Mouse (Mus musculus) forebrain, postnatal 0 days (tissue): ENCODE measurements around the gene Mars2. TPM values are rescaled to one million over a fixed set of nuclear protein-coding genes. Genes with fewer than 3 reads are reported as not detected.

Source experiments
- ATAC-seq: fragments of 200-750 bp; cut with Nextera tagmentation; 2 replicates; pipeline ENCODE4 v1.8.0; 2017; ENCODE audit warnings: mild to moderate bottlenecking, moderate library complexity
- DNase-seq: peaks from one replicate; pipeline ENCODE4 v3.0.0-alpha.2; 2015
- H3K27ac ChIP-seq: fragments of 300-500 bp; sonication (generic); 2 replicates; pipeline ENCODE4 v1.5.1; 2014; ENCODE audit warnings: low read depth, mild to moderate bottlenecking, antibody characterized with exemption, low read length, moderate library complexity, mixed read lengths
- H3K27me3 ChIP-seq: fragments of 300-500 bp; sonication (generic); 2 replicates; pipeline ENCODE4 v1.6.1; 2014; ENCODE audit warnings: mild to moderate bottlenecking, low read length, mixed read lengths; ENCODE audit not compliant: insufficient read depth
- H3K36me3 ChIP-seq: fragments of 300-500 bp; sonication (generic); 2 replicates; pipeline ENCODE4 v1.6.1; 2014; ENCODE audit warnings: mild to moderate bottlenecking, moderate library complexity; ENCODE audit not compliant: insufficient read depth
- H3K4me1 ChIP-seq: fragments of 300-500 bp; sonication (generic); 2 replicates; pipeline ENCODE4 v1.6.1; 2014; ENCODE audit warnings: antibody characterized with exemption; ENCODE audit not compliant: insufficient read depth
- H3K4me2 ChIP-seq: fragments of 300-500 bp; sonication (generic); 2 replicates; pipeline ENCODE4 v1.6.1; 2014; ENCODE audit warnings: low read depth, mild to moderate bottlenecking, moderate library complexity
- H3K4me3 ChIP-seq: fragments of 300-500 bp; sonication (generic); 2 replicates; pipeline ENCODE4 v1.5.1; 2014; ENCODE audit warnings: low read depth, low read length, mixed read lengths
- H3K9ac ChIP-seq: fragments of 300-500 bp; sonication (generic); 2 replicates; pipeline ENCODE4 v1.6.1; 2014; ENCODE audit warnings: mild to moderate bottlenecking
- H3K9me3 ChIP-seq: fragments of 300-500 bp; sonication (generic); 2 replicates; pipeline ENCODE4 v1.6.1; 2016; ENCODE audit warnings: low read length
- CTCF ChIP-seq: sonication (generic); IDR thresholded peaks from 2 replicates; pipeline ENCODE4 v1.5.1; 2016; ENCODE audit warnings: antibody characterized with exemption, control low read depth, low read depth
- WGBS: fragments of 180-500 bp; shearing (Covaris S2); extraction: QIAGEN DNeasy Blood & Tissue Kit; methylation state at CpG from one replicate; pipeline ENCODE4 v1.1.7; 2014; 5-methylcytosine and 5-hydroxymethylcytosine counted together
- polyA plus RNA-seq: library from polyadenylated mRNA; unstranded; fragments of >200 nt; fragmentation: Nextera tagmentation; extraction: Ambion mirVana; gene quantifications from 2 replicates; pipeline ENCODE4 v1.2.1, GENCODE M21; 2015
- total RNA-seq: library from RNA; depleted of rRNA; stranded (reverse); fragments of >200 nt; gene quantifications from 2 replicates; pipeline ENCODE4 v1.2.3, GENCODE M21; 2014

The Mars2 gene
- total and polyA plus RNA-seq, 2 experiments from 2014 or later: 2.5 to 13.1 TPM

DNA sequence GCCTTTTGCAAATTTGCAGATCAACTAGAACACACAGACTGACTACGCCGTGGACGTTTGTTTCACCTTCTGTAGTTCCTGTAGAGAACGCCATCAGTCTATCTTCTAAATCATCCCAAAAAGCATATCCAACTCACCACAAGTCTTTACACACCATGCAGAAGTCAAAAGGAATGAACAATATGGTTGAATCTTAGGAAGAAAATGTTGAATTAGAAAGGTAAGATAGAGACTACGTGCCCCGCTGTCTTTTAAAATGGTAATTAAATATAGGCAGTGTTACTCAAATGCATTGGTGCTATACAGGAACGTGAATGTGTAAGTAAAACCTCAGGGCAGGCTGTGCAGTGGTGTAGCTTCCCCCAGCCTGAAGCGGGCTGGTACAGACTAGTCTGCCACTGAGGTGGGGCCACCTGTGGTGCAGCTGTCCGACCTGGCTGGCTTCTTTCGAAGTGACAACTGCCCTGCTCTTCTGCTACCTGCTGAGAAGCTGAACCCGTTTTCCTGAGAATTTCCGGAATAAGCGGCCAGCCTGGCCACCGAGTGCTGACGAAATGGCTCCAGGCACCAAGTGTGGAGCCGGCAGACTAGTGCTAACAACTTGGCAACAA is 2.0 kb upstream of the Mars2 start:
- Histone ChIP-seq H3K27me3 (no peaks in the 10 kb centered on the region), H3K9ac (no peak overlapping the region), H3K27ac (no peak overlapping the region), H3K4me1 (peaks cover 10% of the 10 kb centered on the region), H3K4me3 (no peak overlapping the region), H3K4me2 (no peak overlapping the region), H3K9me3 (no peaks in the 10 kb centered on the region), H3K36me3 (no peaks in the 10 kb centered on the region)
- ATAC-seq: no peak
- TF ChIP-seq CTCF: no peak
- 63% methylated on average over 16 of the region's 16 CpGs for WGBS
- no peak for DNase-seq

DNA sequence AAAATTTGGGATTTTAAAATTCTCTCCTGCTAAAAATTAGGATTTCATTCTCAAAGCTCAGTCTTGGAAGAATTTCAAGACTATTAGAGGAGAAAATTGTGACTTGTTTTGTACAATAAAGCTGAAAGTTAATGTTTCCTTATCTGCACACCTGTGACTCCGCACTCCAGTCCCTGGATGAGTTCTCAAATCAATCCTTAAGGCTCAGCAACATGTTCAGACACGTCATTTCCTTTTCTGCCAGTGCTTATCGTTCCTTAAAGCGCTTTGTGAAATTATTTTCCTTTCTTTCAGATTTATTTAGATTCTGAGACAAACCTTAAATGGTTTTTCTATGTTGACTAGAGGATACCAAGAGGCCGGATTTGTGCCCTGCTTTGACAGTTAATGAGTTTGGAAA is 490 bp upstream of the Mars2 start:
- no peak for ATAC-seq
- no peak overlapping the region for H3K9ac ChIP-seq

DNA sequence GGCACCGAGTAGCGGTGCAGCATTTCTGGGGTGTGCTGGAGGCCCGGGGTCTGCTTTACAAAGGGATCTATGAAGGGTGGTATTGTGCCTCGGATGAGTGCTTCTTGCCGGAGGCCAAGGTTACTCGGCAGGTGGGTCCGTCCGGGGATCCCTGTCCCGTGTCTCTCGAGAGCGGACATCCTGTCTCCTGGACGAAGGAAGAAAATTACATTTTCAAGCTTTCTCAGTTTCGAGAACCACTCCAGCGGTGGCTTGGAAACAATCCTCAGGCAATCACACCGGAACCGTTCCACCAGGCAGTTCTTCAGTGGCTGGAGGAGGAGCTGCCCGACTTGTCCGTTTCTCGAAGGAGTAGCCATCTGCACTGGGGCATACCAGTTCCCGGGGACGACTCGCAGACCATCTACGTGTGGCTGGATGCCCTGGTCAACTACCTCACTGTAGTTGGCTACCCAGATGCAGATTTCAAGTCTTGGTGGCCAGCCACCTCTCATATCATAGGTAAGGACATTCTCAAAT is 725 bp downstream of the Mars2 start:
- Histone ChIP-seq H3K4me2 (peak overlapping the region; percentile 73), H3K27me3 (no peaks in the 10 kb centered on the region), H3K9me3 (no peaks in the 10 kb centered on the region), H3K27ac (peak overlapping the region; percentile 84), H3K9ac (peak overlapping the region; percentile 78), H3K36me3 (0 out of 2 replicates have a peak, but pooled peaks cover 3% of the 10 kb centered on the region), H3K4me3 (peak overlapping the region; percentile 63), H3K4me1 (peaks cover 22% of the 10 kb centered on the region)
- no peak for DNase-seq
- ATAC-seq: no peak
- under 1% methylated on average over 23 of the region's 23 CpGs for WGBS
- no peak for TF ChIP-seq CTCF

More for the DNA sequence above, 490 bp upstream of the Mars2 start:
- Histone ChIP-seq H3K4me1 (peaks cover 22% of the 10 kb centered on the region), H3K27me3 (no peaks in the 10 kb centered on the region), H3K4me2 (peak overlapping the region; percentile 73), H3K9me3 (no peaks in the 10 kb centered on the region), H3K4me3 (peak overlapping the region; percentile 63), H3K27ac (no peak overlapping the region), H3K36me3 (no peaks in the 10 kb centered on the region)
- WGBS: 28% methylated on average over 5 of the region's 5 CpGs
- DNase-seq: no peak
- TF ChIP-seq CTCF: no peak

DNA sequence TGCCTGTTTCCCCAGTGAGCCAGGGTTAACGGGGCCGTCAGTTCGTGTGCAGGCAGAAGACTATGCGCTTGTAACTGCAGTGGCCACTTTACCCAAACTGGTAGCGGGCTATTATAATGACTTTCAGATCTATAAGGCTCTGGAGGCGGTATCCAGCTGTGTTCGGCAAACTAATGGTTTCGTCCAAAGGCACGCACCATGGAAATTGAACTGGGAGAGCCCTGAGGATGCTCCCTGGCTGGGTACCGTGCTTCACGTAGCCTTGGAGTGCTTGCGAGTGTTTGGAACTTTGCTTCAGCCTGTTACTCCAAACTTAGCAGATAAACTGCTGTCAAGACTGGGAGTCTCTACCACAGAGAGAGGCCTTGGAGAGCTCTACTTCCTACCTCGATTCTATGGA is 1.5 kb downstream of the Mars2 start:
- Histone ChIP-seq H3K4me2 (peak overlapping the region; percentile 73), H3K9ac (peak overlapping the region; percentile 78), H3K27me3 (no peaks in the 10 kb centered on the region), H3K27ac (no peak overlapping the region), H3K9me3 (no peaks in the 10 kb centered on the region), H3K36me3 (0 out of 2 replicates have a peak, but pooled peaks cover 3% of the 10 kb centered on the region), H3K4me3 (peak overlapping the region; percentile 63), H3K4me1 (peaks cover 22% of the 10 kb centered on the region)
- ATAC-seq (no peak), DNase-seq (no peak)
- 19% methylated on average over 13 of the region's 13 CpGs for WGBS
- no peak for TF ChIP-seq CTCF

DNA sequence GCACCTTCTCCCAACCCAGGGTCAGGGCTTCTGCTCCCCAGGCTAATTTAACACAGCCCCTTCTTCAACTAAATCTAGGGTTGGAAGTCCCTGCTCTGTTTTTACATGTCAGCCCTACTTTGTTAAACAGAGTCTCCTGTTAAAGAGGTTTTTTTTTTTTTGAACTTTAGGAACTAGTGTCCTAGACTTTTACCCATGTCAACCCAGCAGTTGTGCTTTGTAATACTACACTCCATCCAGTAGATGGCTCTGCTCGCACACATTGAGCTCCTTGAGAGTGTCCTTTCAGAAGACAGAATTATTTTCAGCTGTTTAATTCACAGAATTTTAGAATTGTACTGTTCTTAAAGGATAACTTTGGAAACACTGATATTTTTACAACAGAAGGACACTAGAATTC is 2.3 kb downstream of the Mars2 start:
- Histone ChIP-seq H3K9me3 (no peaks in the 10 kb centered on the region), H3K27me3 (no peaks in the 10 kb centered on the region), H3K27ac (no peak overlapping the region), H3K4me3 (peak overlapping the region; percentile 63), H3K9ac (no peak overlapping the region), H3K4me2 (peak overlapping the region; percentile 73), H3K4me1 (peaks cover 22% of the 10 kb centered on the region), H3K36me3 (0 out of 2 replicates have a peak, but pooled peaks cover 3% of the 10 kb centered on the region)
- ATAC-seq (no peak), DNase-seq (peak; percentile 80)
- 0% methylated on average over 1 of the region's 1 CpGs for WGBS
- peak; percentile 83 for TF ChIP-seq CTCF

DNA sequence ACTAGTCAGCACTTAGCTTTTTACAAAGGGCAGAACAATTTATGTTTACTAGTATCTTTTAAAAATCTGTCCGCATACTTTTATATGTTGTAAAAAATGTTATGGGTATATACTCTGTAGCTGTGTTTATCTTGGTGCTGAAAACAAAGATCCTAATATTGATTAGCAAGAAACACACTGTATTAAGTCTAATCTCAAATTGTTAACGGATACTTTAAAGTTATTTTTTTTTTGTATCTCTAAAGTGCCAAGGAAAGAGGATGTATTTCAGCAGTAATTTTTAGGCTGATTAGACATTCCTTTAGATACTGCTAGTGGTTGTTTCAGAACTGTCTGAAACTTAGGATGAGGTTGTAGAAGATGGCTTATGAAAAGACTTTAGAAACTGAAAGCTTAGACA is 9.4 kb downstream of the Mars2 start:
- WGBS: 88% methylated on average over 2 of the region's 2 CpGs
- Histone ChIP-seq H3K27ac (no peak overlapping the region), H3K36me3 (0 out of 2 replicates have a peak, but pooled peaks cover 3% of the 10 kb centered on the region), H3K4me3 (no peak overlapping the region), H3K9me3 (no peaks in the 10 kb centered on the region), H3K4me1 (no peaks in the 10 kb centered on the region), H3K27me3 (no peaks in the 10 kb centered on the region), H3K9ac (no peak overlapping the region), H3K4me2 (no peak overlapping the region)
- no peak for TF ChIP-seq CTCF
- DNase-seq: no peak
- no peak for ATAC-seq

DNA sequence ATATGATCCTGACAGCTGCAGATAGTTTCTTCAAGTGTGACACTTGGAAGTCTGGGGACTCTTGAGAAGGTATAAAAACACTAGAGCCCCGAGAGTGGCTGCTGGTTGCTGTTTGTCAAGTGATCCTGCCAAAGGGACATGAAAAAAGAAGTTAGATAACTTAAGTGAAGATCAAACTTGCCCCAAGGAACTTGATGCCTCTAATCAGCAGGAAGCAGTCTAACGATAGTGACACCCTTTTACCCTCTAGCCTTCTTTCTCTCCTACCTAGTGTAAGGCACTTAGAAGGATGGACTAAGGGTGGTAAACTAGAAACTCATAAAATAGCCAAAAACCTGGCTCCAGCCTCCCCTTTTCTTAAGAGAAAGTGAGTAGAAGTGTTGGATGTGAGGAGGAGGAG is 27.4 kb downstream of the Mars2 start:
- no peak for ATAC-seq
- no peaks in the 10 kb centered on the region for H3K36me3 ChIP-seq
- 66% methylated on average over 2 of the region's 2 CpGs for WGBS
- no peaks in the 10 kb centered on the region for H3K9me3 ChIP-seq
- H3K27ac ChIP-seq: no peak overlapping the region
- no peak overlapping the region for H3K4me2 ChIP-seq
- TF ChIP-seq CTCF: no peak
- H3K4me3 ChIP-seq: no peak overlapping the region
- no peaks in the 10 kb centered on the region for H3K27me3 ChIP-seq
- no peak for DNase-seq
- no peak overlapping the region for H3K9ac ChIP-seq
- H3K4me1 ChIP-seq: no peaks in the 10 kb centered on the region
